Mouse (Mus musculus) common myeloid progenitor, adult 5-6 weeks (primary cell): Measurements from ENCODE around the gene Pik3r5. TPM values are rescaled to one million over a fixed set of nuclear protein-coding genes. Genes with fewer than 3 reads are reported as not detected.

Experiments used
- ATAC-seq: replicated peaks from 2 replicates; pipeline ENCODE4 v1.8.0; 2016; ENCODE audit warnings: low read depth, mild to moderate bottlenecking, moderate TSS enrichment, inconsistent platforms; ENCODE audit not compliant: poor library complexity, severe bottlenecking
- total RNA-seq: library from RNA; stranded (forward); fragments of 200-1000, 187-1606 nt; gene quantifications from 2 replicates; pipeline ENCODE4 v1.2.3, GENCODE M21; 2017

Gene Pik3r5
- 3.3 and 3.6 TPM in 2 replicates for total RNA-seq

DNA sequence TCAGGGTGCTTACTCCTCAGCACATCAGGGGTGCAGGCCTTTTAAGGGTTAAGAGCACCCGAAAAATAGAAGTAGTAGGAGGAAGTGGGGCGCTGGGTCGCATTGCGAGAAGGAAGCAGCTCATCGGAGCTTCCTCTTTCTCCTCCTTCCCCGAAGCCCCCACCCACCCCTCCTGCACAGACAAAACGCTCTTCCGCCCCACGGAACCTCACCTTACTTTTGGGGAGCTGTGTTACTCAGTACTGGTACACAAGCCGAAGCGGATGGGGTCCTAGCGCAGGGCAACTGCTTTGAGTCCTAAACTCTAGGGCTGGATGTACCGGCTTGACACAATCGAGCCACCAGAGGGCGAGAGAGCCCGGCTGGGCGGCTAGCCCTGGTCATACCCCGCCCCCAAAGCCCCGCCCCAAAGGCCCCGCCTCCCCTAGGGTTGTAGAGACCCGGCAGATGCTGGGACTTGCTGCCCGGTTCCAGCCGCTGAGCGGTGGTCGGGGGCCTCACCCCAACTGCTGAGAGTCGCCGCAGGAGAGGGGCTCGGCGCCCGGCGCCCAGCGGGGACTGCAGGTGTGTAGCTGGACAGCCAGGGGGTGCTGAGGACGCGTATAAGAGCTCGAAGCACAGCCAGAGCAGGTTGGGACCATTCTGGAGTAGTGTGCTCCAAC is at the start of gene Pik3r5:
Pik3r5 (plus strand) TSS at position 423 of the 662 bp plus-strand sequence.
- ATAC-seq: peak; percentile 77

DNA sequence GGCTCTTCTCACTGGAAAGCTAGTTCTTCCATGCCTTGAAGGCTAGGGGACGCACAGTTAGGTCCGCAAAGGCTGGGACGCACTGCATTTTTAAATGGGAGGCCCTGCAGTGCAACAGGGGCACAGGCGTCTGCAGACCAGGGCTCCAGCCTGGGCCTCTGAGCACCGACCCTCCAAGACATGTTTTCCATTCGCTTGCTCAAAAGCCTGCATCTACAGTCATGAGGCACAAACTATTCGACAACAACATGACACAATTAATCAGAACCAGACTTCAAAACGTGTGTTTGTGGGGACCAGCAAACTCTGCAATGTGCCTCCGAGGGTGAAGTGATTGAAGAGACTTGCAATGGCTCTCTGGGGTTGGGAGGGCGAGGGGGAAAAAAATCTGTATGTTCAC is 48.4 kb upstream of the Pik3r5 start:
- no peak for ATAC-seq

DNA sequence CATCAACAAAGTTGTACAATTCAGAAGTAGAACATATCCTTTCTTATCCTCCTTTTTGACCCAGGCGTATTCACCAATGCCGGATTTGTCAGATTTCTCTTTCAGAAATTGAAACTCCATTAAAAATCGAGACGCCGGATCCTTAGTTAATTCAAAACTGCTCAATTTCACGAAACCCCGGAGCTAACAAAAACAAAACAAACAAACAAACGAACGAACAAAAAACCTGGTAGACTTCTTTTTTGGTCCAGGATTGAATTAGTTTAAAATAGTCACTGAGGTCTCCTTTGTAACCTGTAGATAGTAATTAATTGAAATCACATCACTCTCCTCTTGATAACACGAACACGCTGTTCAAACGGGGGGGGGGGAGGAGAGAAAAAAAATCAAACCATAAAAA is 47.8 kb upstream of the Pik3r5 start:
- no peak for ATAC-seq

DNA sequence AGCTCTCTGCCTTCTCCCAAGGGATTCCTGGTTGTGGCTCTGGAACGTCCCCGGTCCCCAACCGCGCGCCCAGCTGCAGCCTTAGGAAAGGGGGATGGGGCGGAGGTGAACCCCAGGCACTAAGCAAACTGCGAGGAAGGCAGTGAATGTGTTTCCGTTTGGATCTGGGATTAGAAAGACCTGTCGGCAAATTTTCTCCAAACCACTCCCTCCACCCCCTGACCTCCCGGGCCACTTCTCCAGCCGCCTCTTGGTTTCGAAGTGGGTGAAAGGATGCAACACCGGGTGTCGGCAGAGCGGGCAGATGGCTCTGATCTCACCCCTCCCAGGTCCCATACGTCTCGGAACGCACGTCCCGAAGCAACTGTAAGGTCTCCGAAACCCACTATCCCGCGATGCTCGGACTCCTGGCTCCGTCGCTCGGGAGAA is 47.3 kb upstream of the Pik3r5 start:
- no peak for ATAC-seq

DNA sequence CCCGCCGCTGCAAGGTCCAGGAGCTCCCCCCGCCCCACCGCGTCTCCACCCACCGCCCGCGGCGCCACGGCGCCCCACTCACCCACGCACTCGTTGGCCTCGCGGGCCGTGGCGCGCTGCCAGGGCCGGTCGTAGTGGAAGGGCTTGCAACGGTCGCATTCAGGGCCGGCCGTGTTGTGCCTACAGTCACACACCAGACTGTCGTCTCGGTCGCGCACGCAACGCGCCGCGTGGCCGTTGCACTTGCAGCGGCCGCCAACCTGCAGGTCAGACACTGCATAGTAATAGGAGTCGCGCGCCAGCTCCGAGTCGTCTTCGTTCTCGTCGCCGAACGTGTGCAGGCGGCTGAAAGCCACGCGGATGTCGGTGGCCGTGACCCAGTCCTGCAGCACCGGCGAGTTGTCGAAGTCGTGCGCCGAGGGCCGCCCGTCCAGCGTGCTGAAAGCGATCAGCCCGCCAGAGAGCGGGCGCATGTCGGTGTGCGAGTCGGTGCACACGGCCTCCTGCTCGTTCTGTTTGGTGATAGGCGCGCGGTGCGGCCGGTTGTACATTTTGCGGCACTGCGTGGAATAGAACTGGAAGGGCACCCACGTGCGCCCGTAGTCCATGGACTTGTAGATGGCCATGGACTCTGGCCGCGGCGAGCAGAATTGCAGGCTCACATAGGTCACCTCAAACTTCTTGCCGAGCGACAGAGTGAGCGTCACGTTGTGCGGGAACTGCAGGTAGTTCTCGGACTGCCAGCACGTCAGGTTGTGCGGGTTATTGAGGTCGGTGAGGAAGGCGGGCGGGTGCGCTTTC is 46.7 kb upstream of the Pik3r5 start:
- peak; percentile 23 for ATAC-seq

DNA sequence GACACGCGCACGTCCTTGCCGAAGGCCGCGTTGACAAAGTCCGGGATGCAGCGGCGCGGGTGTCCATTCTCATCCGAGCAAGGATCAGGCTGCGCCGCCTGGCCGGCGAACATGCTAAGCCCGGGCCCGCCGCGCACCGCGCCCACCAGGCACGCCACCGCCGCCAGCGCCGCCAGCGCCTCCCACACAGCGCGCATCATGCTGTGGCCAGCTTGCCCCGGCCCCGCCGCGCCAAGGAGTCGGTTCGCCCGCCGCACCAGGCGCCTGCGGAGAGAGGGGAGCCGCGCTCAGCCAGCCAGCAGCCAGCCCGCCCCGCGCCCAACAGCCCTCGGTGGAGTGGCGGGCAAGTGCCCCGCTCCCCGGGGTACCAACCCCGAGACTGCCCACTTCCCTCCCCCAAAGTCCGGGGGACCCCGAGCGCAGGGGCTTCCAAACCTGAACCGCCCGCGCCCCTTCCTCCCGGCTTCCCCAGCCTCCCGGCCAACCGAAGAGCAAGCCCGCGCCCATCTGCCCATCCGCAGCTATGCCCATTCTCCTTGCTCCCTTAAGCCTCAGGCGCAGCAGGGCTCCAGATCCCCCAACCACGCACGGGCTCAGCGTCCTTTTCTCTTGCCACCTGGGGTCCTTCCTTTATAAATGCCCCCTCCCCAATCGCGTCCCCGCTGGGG is 45.9 kb upstream of the Pik3r5 start:
- no peak for ATAC-seq

DNA sequence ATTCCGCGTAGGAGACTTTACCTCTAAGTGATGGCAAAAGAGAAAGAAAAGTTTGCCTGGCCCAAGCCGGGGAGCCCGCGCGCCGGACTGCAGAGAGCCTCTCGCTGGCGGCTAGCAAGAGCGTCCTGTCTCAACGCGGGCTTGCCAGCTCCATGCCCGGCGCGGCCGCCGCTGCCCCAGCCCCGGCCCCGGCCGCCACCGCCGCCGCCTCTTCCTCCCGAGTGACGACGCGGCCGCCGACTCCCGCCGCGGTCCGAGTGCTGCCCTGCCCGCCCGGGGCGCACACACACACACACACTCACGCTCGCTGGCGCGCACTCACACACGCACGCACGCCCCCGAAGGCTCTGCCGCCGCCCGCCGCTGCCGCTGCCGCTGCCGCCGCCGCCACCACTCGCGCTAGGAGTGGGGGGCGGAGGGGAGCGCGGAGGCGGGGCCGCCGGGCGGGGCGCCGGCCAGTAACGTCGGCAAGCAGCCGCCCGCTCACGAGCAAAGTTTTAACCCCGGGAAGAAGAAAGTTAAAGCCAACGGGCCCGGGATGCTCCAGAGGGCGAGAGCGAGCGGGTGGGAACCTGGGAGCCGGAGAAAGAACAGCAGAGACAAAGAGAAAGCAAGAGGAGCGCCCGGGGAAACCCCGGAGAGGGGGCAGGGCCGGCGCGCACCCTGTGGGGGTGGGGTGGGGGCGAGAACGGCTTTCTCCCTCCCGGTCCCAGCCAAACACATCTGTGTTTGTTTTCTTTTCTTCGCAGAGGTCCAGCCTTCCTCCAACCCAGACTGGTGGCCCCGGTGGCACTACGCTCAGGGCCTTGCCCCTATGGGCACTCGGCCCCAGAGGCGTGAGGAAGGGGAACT is 45.1 kb upstream of the Pik3r5 start:
- ATAC-seq: peak; percentile 28; the same call in 1 of the 2 replicates

DNA sequence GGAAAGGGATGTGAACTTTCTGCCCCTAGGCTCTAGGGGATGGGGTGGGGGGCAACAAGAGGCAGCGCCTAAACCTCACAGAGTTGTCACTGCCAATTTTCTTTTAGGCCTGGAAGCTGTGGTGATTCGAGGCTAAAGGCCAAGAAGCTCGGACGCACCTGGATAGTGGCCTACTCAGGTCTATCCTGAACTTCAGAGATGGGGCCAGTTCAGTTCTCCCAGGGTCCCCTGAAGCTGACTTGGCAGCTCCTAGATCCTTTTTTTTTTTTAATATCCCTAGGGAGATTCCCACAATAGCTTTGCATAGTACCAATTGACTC is 44.5 kb upstream of the Pik3r5 start:
- no peak for ATAC-seq

DNA sequence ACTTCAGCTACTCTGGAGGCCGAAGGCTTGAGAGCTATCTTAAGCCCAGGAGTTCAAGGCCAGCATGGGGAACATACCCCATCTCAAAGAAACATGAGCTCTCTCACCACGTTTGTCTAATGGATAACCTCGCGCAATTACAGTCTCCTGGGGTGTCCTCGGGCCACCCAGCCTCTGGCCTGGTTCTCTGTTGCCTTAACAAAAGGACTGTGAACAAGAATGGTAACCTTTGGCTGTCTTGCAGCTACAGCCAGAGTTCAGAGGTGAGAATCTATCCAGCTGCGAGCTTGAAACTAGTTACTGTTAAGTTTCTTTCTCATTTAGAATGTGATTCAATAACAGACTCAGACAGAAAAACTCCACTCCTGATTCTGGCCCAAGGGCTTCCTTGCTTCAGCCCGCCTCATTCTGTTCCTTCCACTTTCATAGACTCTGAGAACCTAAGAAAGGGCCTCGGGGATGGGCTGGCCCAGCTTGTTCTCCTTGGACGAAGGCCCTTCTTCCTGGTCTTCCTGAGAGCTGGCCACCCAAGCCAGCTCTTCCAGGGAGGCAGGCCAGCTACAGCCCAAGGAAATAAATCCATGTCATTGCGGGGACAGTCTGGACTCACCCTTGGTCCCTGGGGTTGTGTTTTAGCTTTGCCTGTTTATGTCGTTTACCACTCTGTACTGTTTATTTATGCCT is 43.8 kb upstream of the Pik3r5 start:
- ATAC-seq: no peak

DNA sequence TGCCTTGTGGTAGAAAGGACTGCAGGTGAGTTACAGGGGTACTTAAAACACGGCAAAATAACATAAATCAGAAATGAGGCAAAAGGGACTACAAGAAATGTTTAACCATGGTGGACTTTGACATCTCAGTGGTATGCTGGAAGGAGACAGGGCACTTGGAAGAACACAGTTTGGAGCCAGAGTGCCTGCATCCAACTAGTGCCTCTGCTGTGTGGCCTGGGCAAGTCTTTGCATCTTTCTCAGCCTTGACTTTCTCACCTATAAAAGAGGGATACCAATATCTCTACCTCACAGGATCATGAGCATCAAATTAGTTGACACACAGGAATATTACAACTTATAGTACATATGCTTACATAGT is 43.3 kb upstream of the Pik3r5 start:
- ATAC-seq: no peak

DNA sequence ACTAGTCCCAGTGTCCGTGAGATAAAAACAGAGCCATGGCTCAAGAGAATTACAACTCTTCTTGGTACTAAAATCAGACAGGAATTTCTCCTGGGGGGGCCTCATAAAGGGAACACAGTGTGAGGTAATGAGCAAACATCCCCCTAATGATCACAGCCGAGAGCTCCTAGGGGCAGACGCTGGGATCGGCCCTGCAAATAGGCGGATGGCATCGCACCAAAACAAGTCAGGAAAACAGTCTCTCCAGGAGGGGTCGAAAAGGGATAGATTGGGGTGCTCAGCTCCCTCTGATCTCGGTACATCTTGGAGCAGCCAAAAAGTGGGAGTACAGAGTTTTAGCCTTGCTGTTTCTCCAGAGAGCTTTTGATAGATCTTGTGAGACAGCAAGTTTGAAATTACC is 42.3 kb upstream of the Pik3r5 start:
- ATAC-seq: no peak

DNA sequence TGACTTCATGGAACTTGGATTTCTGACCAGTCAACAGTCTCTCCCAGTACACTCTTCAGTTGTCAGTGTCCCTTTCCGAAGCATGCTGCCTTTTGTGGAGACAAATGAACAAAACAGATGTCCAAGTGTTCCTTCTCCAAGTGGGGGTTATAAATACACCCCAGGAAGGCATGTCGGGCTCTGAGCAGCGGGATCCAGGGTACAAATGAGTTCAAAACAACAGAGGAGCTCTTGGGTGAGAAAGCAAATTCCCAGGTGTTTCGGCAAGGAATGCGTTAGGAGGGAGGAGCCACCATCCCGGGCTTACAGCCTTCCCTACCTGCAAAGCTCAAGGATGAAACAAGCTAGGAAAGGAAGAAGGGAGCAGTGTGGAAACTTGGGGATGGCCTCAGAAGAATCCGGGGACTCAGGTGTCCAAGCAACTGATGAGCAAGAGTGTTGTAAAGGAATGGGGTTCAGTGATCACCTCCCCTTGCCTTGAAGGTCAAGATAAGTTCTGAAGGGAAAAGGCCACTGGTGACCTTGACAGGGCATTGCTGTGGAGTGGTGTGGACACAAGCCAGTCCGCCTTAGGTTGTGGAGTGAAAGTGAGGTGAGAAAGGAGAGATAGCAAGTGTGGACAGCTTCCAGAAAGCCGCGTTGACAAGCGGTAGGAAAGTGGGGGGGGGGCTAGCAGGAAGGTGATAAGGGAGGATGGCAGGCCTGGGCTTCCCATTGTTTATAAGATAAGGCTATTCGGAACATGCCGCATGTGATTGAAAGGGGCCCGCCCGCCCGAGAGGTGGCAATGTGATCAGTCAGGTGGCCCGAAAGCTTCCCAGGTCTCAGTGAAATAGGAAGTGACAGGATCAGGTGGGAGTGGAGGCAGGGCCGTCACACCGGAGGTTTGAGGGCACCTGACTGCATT is 41.3 kb upstream of the Pik3r5 start:
- no peak for ATAC-seq

DNA sequence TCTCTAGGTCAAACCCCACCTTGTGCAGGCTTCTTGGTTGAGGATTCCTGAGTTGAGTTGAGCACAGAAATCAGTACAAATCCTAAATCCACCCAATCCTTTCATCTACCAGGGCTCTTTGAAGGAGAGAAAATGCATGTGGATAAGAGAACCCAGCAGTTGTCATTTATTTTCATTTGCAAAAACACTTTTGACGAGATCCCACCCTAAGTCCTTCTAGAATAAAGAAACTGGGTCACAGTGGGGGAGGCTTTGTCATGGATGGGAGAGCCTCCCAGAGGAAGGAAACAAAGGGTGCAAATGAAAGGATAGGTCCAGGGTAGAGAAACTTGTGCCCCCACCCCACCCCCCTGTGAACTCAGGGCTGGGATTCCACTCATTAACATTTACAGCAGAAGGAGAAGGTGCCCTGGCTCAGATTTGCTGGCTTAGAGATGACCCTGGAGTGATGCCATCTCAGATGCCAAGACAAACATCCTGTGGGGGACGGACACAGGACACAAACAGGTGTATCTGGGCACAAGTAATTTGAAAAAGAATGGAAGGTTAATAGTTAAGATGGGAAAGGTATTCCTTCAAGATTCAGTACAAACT is 37.9 kb upstream of the Pik3r5 start:
- no peak for ATAC-seq

DNA sequence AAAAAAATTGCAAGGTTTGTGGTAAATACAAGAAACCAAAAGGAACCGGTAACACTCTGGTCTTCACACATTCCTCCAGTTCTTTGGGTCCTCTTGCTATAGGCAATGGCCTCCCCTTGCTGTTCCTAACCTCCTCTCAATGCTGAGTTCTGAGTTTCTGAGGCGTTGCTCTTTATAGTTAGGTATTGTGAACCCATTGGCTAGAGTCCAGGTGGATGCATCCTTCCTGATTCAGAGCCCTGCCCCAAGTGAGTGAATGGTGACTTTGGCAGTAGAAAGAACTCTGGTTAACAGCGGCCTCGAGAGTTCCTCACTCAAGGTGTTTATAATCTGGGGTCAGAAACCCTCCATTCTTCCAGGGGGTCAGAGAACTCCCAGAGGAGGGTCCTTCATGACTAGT is 37.2 kb upstream of the Pik3r5 start:
- no peak for ATAC-seq

DNA sequence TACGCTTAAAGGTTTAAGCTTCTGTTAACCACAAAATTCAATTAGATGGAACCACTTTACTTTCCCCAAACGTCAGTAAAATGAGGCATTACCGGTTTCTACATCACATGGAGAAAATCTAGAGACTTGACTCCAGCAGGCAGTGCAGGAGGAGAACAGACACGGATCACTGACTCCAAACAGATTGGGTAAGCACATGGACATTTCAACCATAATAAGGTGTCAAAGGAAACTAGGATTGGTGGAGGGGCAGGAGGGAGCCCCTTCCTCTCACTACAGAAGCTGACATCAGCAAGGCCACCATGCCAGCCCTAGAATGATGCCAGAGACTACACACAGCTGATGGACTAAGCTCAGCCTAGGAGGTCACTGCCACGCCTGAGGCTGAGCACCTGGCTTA is 36.4 kb upstream of the Pik3r5 start:
- no peak for ATAC-seq

DNA sequence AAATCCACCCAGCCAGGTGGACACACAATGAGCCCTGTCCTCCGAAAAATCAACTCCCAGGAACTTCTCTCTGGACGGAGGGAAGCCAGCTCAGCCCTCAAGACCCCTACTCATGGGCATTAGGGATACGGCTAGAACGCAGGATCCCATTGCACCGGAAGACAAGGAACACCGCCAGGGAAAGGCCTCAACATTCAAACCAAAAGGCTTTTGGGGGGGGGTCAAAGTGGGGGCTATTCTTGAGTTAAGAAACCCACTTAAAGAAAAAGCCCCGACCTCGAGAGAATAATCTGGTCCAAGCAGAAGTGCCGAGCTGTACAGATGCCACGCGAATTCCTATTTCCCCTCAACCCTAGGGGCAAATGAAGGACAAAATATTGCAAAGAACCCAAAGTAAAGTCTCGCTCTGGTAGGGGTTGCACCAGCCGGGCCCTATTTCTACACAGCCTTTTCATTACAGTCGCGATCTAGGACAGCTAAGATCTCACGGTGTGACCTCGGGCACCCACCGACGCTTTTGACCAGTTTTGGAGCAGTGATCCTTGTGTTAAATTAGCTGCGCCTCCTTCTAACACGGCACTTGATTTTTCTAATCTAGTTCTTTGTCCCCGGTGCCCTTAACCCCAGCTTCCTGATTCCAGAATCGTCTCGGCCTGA is 32.9 kb upstream of the Pik3r5 start:
- no peak for ATAC-seq

DNA sequence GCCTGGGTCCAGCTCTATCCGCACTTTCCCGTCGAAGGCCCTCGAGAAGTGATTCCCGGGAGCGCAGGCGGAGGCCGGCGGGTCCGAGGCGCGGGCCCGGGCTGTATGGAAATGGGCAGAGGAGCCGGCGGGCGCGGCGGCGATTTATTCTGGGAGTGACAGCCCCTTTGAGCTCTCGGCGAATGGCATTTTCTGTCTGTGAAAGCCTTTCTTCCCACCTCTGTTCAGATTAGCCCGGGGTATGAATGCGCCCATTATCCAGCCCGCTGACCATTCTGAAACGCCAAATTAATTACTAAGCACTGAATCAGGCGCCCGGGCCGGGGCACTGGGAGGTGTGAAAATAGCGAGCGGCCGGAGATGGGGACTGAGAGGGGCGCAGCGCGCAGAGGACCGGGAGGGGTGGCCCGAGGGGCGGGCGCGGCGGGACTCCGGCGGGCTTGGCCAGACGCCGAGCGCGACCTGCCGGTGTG is 32.3 kb upstream of the Pik3r5 start:
- ATAC-seq: no peak
